7 mouse cellular contexts compared by ENCODE assay signal in genomic region chr5:44224251-44224650, GRCm38 (mm10). TPM values are rescaled to one million over a fixed set of nuclear protein-coding genes. Genes with fewer than 3 reads are reported as not detected.
DNase-seq lines count a peak whose midpoint lies in the region; ATAC-seq and TF ChIP-seq lines count a peak whose summit lies in the region.

No protein-coding gene starts in this region.

- peaks cover 11% of the 10 kb centered on the region for H3K4me1 ChIP-seq in bone marrow macrophage, adult 2 months (ENCODE audit: control insufficient read depth, insufficient read depth, low read length)
- peaks cover 52% of the 10 kb centered on the region for H3K4me1 ChIP-seq in forebrain, embryonic 10.5 days
- H3K4me1 ChIP-seq in liver, embryonic 13.5 days (replicated peaks): peaks cover 73% of the 10 kb centered on the region

- peak overlapping the region; percentile 98 for H3K9ac ChIP-seq in liver, embryonic 13.5 days

- no peaks in the 10 kb centered on the region for H3K9me3 ChIP-seq in forebrain, embryonic 10.5 days
- no peaks in the 10 kb centered on the region for H3K9me3 ChIP-seq in liver, embryonic 13.5 days (replicated peaks)

- peak; percentile 65 for DNase-seq in MEL-GATA-1-ER (ENCODE audit: extremely low read depth, low read depth)
- DNase-seq in forebrain, embryonic 10.5 days (ENCODE audit: extremely low spot score, low spot score): peak; percentile 26
- peak; percentile 72 for DNase-seq in induced T-regulatory cell, adult 2 months (ENCODE audit: low read depth)
- peak; percentile 50 for DNase-seq in liver, embryonic 13.5 days
- peak; percentile 31 for DNase-seq in neural tube, embryonic 10.5 days (ENCODE audit: extremely low spot score, low spot score)
- DNase-seq in thymus, postnatal 36 days: peak; percentile 67 to 73

- no peak overlapping the region for H3K27ac ChIP-seq in bone marrow macrophage, adult 2 months (ENCODE audit: insufficient read depth, low read depth, low read length)
- peak overlapping the region; percentile 48; the same call in 1 of the 2 replicates for H3K27ac ChIP-seq in forebrain, embryonic 10.5 days
- H3K27ac ChIP-seq in liver, embryonic 13.5 days: peak overlapping the region; percentile 90

- H3K4me2 ChIP-seq in liver, embryonic 13.5 days: peak overlapping the region; percentile 87

- no peak overlapping the region for H3K4me3 ChIP-seq in bone marrow macrophage, adult 2 months (ENCODE audit: insufficient read depth, low read length)
- H3K4me3 ChIP-seq in forebrain, embryonic 10.5 days: peak overlapping the region; percentile 90; the same call in 1 of the 2 replicates
- peak overlapping the region; percentile 95 for H3K4me3 ChIP-seq in liver, embryonic 13.5 days (replicated peaks)

- no peak for ATAC-seq in liver, embryonic 13.5 days (ENCODE audit: low read depth)

- no peak for TF ChIP-seq POLR2A in bone marrow macrophage, adult 2 months (IDR thresholded peaks at IDR 0.05; ENCODE audit: borderline replicate concordance, low read depth, low read length)

- H3K27me3 ChIP-seq in forebrain, embryonic 10.5 days (ENCODE audit: poor library complexity, severe bottlenecking): no peaks in the 10 kb centered on the region
- no peaks in the 10 kb centered on the region for H3K27me3 ChIP-seq in liver, embryonic 13.5 days

- H3K36me3 ChIP-seq in forebrain, embryonic 10.5 days (replicated peaks): peaks cover 13% of the 10 kb centered on the region
- peaks cover 14% of the 10 kb centered on the region for H3K36me3 ChIP-seq in liver, embryonic 13.5 days

- 45% methylated on average over 6 of the region's 6 CpGs for WGBS in forebrain, embryonic 10.5 days
- 10% methylated on average over 6 of the region's 6 CpGs for WGBS in liver, embryonic 13.5 days (ENCODE audit: insufficient replicate concordance)

- 0 out of 2 replicates have a peak, but pooled peaks have one; percentile 16 for TF ChIP-seq CTCF in bone marrow macrophage, adult 2 months (IDR thresholded peaks at IDR 0.05; ENCODE audit: low read depth, low read length)

RNA-seq across cellular contexts. Expression of gene Tapt1, which starts 2.2 kb away (rescaled TPM):
- 14.3 and 19.9 TPM in 2 replicates for polyA plus RNA-seq in bone marrow macrophage, adult 2 months (2012; ENCODE audit: insufficient read depth, insufficient read length, missing spikeins)
- 22.6 and 23.6 TPM in 2 replicates for polyA plus RNA-seq in forebrain, embryonic 10.5 days (2016; fragmentation: Nextera tagmentation; extraction: Ambion mirVana)
- 26.7 and 35.1 TPM in 2 replicates for polyA plus RNA-seq in liver, embryonic 13.5 days (2015; fragmentation: Nextera tagmentation; extraction: Ambion mirVana)
